Mouse (Mus musculus) cortical plate, adult 2 months (tissue): ENCODE measurements at regions not wholly inside any gene's neighbourhood (a gene's known extent, or its start where the extent isn't known, plus 50 kb on each side); places are given as distances from the start of the nearest gene placed in this dataset.

Experiments
- CTCF ChIP-seq: fragments of 200-500 bp; IDR thresholded peaks from 2 replicates; pipeline ENCODE4 v1.5.1; 2011; ENCODE audit warnings: mild to moderate bottlenecking, control low read depth, low read length; ENCODE audit not compliant: insufficient read depth; ENCODE audit errors: extremely low read depth
- POLR2A ChIP-seq: fragments of 200-500 bp; IDR thresholded peaks from 2 replicates; pipeline ENCODE4 v1.6.1; 2011; ENCODE audit warnings: mild to moderate bottlenecking, low read length, control low read depth; ENCODE audit not compliant: insufficient read depth; ENCODE audit errors: extremely low read depth

DNA sequence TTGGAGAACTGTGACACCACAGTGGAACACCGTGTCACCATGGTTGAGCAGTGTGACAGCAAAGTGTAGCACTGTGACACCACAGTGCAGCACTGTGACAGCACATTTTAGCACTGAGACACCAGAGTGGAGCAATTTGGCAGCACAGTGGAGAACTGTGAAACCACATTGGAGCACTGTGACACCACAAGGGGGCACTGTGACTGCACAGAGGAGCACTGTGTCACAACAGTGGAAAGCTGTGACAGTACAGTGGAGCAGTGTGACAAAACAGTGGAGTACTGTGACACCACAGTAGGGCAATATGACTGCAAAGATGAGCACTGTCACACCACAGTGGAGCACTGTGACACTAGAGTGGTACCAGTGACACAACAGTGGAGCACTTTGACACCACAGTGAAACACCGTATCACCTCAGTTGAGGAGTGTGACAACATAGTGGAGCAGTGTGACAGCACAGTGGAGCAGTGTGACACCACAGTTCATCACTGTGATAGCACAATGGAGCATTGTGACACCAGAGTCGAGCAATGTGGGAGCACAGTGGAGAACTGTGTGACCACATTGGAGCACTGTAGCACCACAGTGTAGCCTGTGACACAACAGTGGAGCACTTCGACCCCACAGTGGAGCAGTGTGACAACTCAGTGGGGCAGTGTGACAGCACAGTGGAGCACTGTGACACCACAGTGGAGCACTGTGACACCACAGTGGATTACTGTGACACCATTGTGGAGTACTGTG is 114.6 kb upstream of the Vmn1r2 start:
- TF ChIP-seq CTCF (no peak), POLR2A (no peak)
